Mouse (Mus musculus): ENCODE data around the gene Zfp316.

DNA sequence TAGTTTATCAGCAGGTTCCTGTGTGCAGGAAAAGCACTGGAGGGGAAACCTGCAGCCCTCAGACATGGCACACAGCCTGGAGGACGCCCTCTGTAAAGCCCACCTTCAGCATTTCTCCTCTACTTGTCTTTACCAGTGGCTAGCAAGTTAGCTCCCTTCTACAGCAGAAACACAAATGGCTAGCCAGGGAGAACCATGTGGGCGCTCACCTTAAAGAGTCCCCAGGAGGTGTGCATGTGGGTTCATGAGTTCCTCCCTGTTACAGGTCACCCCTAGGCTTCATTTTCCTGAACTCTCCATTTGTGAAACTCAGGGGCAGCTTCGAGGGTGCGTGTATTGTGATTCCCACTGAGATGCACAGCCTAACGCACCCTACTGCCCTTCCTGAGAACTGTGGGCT, 14.0 kb downstream of the Zfp316 start:
- TF ChIP-seq CTCF (IDR thresholded peaks at IDR 0.05 in 2 of 3, conservative IDR thresholded peaks at IDR 0.05 in 1 of 3; ENCODE audit: control insufficient read depth in 1 of 3, insufficient read depth in 1 of 3, low read depth in 2 of 3, low read length in 3 of 3, poor library complexity in 1 of 3, severe bottlenecking in 1 of 3) (no peak), HCFC1 (IDR thresholded peaks at IDR 0.05; ENCODE audit: low read depth, low read length) (no peak), POLR2A (IDR thresholded peaks at IDR 0.05; ENCODE audit: control insufficient read depth in 1 of 2, insufficient read depth in 1 of 2, low read depth in 1 of 2, low read length in 2 of 2, poor library complexity in 1 of 2) (no peak), MAZ (IDR thresholded peaks at IDR 0.05; ENCODE audit: low read depth, low read length) (no peak), MEF2A (IDR thresholded peaks at IDR 0.05; ENCODE audit: extremely low read depth, insufficient replicate concordance, low read depth, low read length, poor library complexity, severe bottlenecking) (no peak), GABPA (IDR thresholded peaks at IDR 0.05; ENCODE audit: low read depth, low read length) (no peak)
